Mouse (Mus musculus) stomach, postnatal 0 days (tissue): ENCODE data around the gene Slain2. TPM values are rescaled to one million over a fixed set of nuclear protein-coding genes. Genes with fewer than 3 reads are reported as not detected.

Experiments used
- ATAC-seq: fragments of 200-750 bp; cut with Nextera tagmentation; 2 replicates; pipeline ENCODE4 v1.8.0; 2017; ENCODE audit not compliant: low FRiP score, low TSS enrichment
- DNase-seq: peaks from one replicate; pipeline ENCODE4 v3.0.0-alpha.2; 2016; ENCODE audit warnings: low spot score
- H3K27ac ChIP-seq: fragments of 300-500 bp; sonication (generic); replicated peaks from 2 replicates; pipeline ENCODE4 v1.5.1; 2014; ENCODE audit warnings: mild to moderate bottlenecking, control low read depth
- H3K27me3 ChIP-seq: fragments of 300-500 bp; sonication (generic); 2 replicates; pipeline ENCODE4 v1.6.1; 2014; ENCODE audit warnings: low read length; ENCODE audit not compliant: control insufficient read depth, insufficient read depth
- H3K36me3 ChIP-seq: fragments of 300-500 bp; sonication (generic); 2 replicates; pipeline ENCODE4 v1.6.1; 2014; ENCODE audit warnings: low read length, mixed read lengths; ENCODE audit not compliant: control insufficient read depth, insufficient read depth
- H3K4me1 ChIP-seq: fragments of 300-500 bp; sonication (generic); replicated peaks from 2 replicates; pipeline ENCODE4 v1.6.1; 2014; ENCODE audit warnings: antibody characterized with exemption; ENCODE audit not compliant: control insufficient read depth, insufficient read depth
- H3K4me2 ChIP-seq: fragments of 300-500 bp; sonication (generic); replicated peaks from 2 replicates; pipeline ENCODE4 v1.6.1; 2014; ENCODE audit warnings: low read depth, mild to moderate bottlenecking, control low read depth, moderate library complexity
- H3K4me3 ChIP-seq: fragments of 300-500 bp; sonication (generic); 2 replicates; pipeline ENCODE4 v1.5.1; 2014; ENCODE audit warnings: low read depth, low read length, control low read depth
- H3K9ac ChIP-seq: fragments of 300-500 bp; sonication (generic); 2 replicates; pipeline ENCODE4 v1.6.1; 2014; ENCODE audit warnings: mild to moderate bottlenecking, low read length, control low read depth, mixed read lengths
- H3K9me3 ChIP-seq: fragments of 300-500 bp; sonication (generic); 2 replicates; pipeline ENCODE4 v1.6.1; 2016; ENCODE audit warnings: low read length; ENCODE audit not compliant: control insufficient read depth
- CTCF ChIP-seq: IDR thresholded peaks from 2 replicates; pipeline ENCODE4 v1.5.1; 2016; ENCODE audit warnings: antibody characterized with exemption, low read depth, mild to moderate bottlenecking, moderate library complexity
- EP300 ChIP-seq: optimal IDR thresholded peaks from 2 replicates; pipeline ENCODE3; 2016; ENCODE audit warnings: antibody characterized with exemption
- WGBS: fragments of 180-500 bp; shearing (Covaris S2); extraction: QIAGEN DNeasy Blood & Tissue Kit; methylation state at CpG from one replicate; pipeline ENCODE4 v1.1.7; 2014; 5-methylcytosine and 5-hydroxymethylcytosine counted together
- polyA plus RNA-seq: library from polyadenylated mRNA; unstranded; fragments of >200 nt; fragmentation: Nextera tagmentation; extraction: Ambion mirVana; gene quantifications from 2 replicates; pipeline ENCODE4 v1.2.1, GENCODE M21; 2015

The Slain2 gene
- polyA plus RNA-seq, 1 experiment from 2014 or later: 10.0 TPM

DNA sequence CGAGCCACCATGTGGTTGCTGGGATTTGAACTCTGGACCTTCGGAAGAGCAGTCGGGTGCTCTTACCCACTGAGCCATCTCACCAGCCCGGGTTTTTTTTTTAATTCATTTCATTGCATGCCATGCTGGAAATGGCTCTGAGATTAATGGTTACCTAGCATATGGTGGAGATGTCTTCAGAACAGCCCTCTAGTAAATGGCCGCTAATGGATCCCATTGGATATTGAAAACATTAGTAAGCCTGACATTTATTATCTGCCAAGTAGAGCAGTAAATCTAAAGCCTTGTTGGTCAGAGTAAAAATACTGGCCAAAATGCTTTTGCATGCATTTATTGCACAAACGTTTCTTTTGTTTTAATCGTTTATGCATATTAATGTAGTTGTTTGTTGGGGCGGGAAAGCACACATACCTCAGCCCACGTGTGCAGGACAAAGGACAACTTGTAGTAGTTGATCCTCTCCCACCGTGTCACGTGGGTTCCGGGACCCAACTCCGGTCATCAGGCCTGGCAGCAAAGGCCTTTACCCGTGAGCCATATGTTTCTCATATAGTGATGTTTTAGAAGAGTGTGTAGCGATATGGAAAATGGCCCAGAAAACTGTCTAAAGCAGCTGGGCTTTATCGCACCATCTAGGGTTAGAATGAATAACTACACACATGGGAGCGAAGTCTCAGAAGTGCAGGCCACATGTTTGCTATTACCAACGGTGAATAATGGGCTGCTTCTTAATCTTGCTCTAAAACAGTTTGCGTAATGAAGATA is 27.5 kb upstream of the Slain2 start:
- peak; percentile 36; the same call in 1 of the 2 replicates for ATAC-seq
- 61% methylated on average over 18 of the region's 19 CpGs for WGBS
- Histone ChIP-seq H3K27ac (no peak overlapping the region), H3K9ac (no peak overlapping the region), H3K9me3 (no peaks in the 10 kb centered on the region), H3K36me3 (no peaks in the 10 kb centered on the region), H3K27me3 (no peaks in the 10 kb centered on the region), H3K4me2 (no peak overlapping the region), H3K4me3 (no peak overlapping the region), H3K4me1 (no peaks in the 10 kb centered on the region)
- TF ChIP-seq CTCF (0 out of 2 replicates have a peak, but pooled peaks have one; percentile 18), EP300 (no peak)
- DNase-seq: no peak

DNA sequence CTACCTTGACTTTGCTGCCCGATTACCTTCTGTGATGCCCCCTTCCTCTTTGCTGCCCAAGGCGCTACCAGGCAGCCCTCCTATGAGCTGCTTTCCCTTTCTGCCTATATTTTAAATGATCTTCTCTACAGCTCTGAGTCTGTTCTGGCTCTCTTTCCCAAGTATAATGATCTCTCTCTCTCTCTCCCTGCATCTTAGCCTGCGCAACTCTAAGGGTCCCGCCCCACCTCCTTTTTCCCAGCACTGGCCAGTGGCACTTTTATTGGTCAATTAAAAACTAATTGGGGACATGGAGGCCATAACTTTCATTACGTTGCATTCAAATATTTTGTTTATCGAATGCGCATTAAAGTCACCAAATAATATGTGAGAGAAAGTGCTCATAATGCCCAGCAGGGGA is 25.8 kb upstream of the Slain2 start:
- Histone ChIP-seq H3K27me3 (no peaks in the 10 kb centered on the region), H3K27ac (no peak overlapping the region), H3K4me2 (no peak overlapping the region), H3K9ac (no peak overlapping the region), H3K9me3 (no peaks in the 10 kb centered on the region), H3K36me3 (no peaks in the 10 kb centered on the region), H3K4me1 (no peaks in the 10 kb centered on the region), H3K4me3 (no peak overlapping the region)
- DNase-seq (no peak), ATAC-seq (no peak)
- WGBS: 89% methylated on average over 7 of the region's 7 CpGs
- TF ChIP-seq EP300 (no peak), CTCF (no peak)

DNA sequence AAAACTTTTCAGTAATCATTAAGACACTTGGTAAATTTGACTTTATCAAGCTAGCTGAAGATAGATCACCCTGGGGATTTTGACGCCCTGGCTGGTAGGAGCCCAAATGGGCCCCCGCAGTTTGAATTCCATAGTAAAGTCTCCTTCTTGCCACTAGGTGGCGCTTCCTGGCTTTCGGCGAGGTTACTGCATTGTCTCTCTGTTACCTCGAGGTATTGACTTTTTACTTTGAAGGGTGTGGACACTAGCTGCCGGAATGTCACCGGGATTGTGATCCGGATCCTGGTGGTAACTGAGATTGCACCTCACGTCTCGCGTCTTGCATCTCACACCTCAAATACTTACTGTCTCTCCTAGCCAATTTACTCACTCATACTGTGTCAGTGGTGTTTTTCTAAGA is 22.6 kb upstream of the Slain2 start:
- Histone ChIP-seq H3K9ac (no peak overlapping the region), H3K27ac (no peak overlapping the region), H3K4me1 (no peaks in the 10 kb centered on the region), H3K36me3 (no peaks in the 10 kb centered on the region), H3K4me2 (no peak overlapping the region), H3K27me3 (no peaks in the 10 kb centered on the region), H3K9me3 (no peaks in the 10 kb centered on the region), H3K4me3 (no peak overlapping the region)
- DNase-seq: peak; percentile 49
- 6% methylated on average over 12 of the region's 12 CpGs for WGBS
- TF ChIP-seq CTCF (peak; percentile 86), EP300 (no peak)
- peak; percentile 72 for ATAC-seq

DNA sequence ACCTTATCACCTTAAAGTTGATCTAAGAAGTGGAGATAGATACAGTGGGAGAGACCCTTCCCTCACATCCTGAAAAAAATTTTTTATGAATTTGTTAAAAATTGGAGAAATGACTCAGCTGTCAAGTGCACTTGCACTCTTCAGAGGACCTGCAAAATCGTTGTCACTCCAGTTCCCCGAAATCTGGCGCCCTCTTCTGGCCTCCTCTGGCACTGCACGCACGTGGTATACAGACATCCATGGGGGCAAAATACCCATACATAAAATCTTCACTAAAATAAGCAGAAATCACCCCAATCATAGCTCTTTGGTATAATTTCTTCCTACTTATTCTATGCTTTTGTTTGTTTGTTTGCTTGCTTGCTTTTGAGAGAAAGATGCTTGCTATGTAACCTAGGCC is 20.1 kb upstream of the Slain2 start:
- H3K9me3 ChIP-seq: no peaks in the 10 kb centered on the region
- no peak overlapping the region for H3K27ac ChIP-seq
- no peak overlapping the region for H3K4me2 ChIP-seq
- WGBS: 63% methylated on average over 5 of the region's 5 CpGs
- H3K9ac ChIP-seq: no peak overlapping the region
- no peak for ATAC-seq
- no peak for DNase-seq
- no peak overlapping the region for H3K4me3 ChIP-seq
- H3K36me3 ChIP-seq: no peaks in the 10 kb centered on the region
- H3K4me1 ChIP-seq: no peaks in the 10 kb centered on the region
- TF ChIP-seq EP300 (no peak), CTCF (peak; percentile 66)
- H3K27me3 ChIP-seq: no peaks in the 10 kb centered on the region

DNA sequence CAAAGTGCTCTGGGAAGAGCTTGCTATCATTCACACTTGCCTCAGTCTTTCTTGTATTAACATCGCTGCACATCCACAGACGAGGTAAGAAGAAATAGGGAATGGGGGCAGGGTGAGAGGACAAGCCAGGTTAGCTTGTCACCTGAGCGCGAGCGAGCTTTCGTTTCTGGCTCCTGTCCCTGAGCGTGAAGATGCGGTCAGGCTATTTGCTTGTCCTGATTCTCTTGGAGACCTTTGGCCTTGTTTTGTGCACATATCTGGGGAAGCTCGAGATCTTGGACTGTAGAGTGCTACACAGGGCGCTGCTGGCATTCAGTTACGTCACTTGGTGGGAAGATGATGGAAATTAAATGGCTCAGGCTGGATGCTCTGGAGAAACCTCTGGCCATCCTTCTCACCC is 18.8 kb upstream of the Slain2 start:
- H3K9ac ChIP-seq: no peak overlapping the region
- H3K9me3 ChIP-seq: no peaks in the 10 kb centered on the region
- no peak overlapping the region for H3K4me2 ChIP-seq
- H3K36me3 ChIP-seq: no peaks in the 10 kb centered on the region
- no peaks in the 10 kb centered on the region for H3K4me1 ChIP-seq
- no peak overlapping the region for H3K4me3 ChIP-seq
- ATAC-seq (no peak), DNase-seq (no peak)
- H3K27me3 ChIP-seq: no peaks in the 10 kb centered on the region
- 90% methylated on average over 11 of the region's 11 CpGs for WGBS
- no peak overlapping the region for H3K27ac ChIP-seq
- TF ChIP-seq EP300 (no peak), CTCF (no peak)

DNA sequence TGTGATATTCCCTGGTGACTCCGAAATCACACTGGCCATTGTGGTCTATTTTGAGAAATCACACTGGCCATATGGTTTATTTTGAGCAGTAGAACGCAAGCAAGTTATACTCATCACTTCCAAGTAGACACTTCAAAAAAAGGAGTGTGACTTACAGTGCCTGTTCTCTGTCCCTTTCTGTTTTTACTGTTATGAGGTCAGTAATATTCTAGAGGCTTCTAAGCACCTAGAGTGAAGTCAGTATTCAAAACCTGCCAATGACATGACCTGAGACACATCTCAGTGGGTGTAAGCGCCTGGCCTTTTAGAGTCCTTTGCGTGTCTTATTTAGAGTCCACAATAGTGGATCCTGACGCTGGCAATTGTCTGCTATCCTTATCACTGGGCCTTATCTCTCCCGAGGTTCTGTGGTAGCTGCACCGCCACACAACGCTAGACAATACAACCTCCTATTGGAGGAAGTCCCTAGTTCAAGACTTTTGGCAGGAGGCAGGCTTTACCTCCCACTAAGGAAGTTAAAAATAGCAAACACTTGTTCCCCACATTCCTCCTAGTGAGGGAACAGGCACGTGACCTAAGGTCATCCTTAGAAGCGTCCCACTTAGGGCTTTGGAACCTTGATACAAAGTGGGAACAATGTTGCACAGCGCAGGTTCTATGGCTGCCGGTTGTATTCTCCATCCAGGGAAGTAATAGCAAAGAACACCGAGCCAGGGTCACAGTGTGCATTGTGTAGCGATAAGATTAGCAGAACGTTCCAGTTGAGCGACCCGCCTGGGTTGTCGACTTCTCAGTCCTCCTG is 17.4 kb upstream of the Slain2 start:
- no peaks in the 10 kb centered on the region for H3K36me3 ChIP-seq
- no peak overlapping the region for H3K4me2 ChIP-seq
- no peak for TF ChIP-seq CTCF
- H3K4me1 ChIP-seq: no peaks in the 10 kb centered on the region
- ATAC-seq (no peak), DNase-seq (no peak)
- H3K9ac ChIP-seq: no peak overlapping the region
- no peak overlapping the region for H3K4me3 ChIP-seq
- H3K9me3 ChIP-seq: no peaks in the 10 kb centered on the region
- no peaks in the 10 kb centered on the region for H3K27me3 ChIP-seq
- H3K27ac ChIP-seq: no peak overlapping the region
- 65% methylated on average over 18 of the region's 18 CpGs for WGBS
